Mouse (Mus musculus) C2C12 (cell line): ENCODE measurements at regions not wholly inside any gene's neighbourhood (a gene's known extent, or its start where the extent isn't known, plus 50 kb on each side); places are given as distances from the start of the nearest gene placed in this dataset.

Experiments
- H3K27me3 ChIP-seq: one replicate; pipeline ENCODE4 v1.6.1; 2011; ENCODE audit not compliant: control insufficient read depth, insufficient read depth, insufficient read length
- H3K36me3 ChIP-seq: one replicate; pipeline ENCODE4 v1.6.1; 2011; ENCODE audit not compliant: control insufficient read depth, insufficient read depth
- H3K4me3 ChIP-seq: one replicate; pipeline ENCODE4 v1.5.1; 2011; ENCODE audit warnings: mild to moderate bottlenecking, control low read depth; ENCODE audit not compliant: poor library complexity, insufficient read depth, severe bottlenecking
- H3K79me2 ChIP-seq: one replicate; pipeline ENCODE4 v1.6.1; 2011; ENCODE audit not compliant: control insufficient read depth, insufficient read depth
- H3K79me3 ChIP-seq: one replicate; pipeline ENCODE4 v1.6.1; 2011; ENCODE audit warnings: low read depth, control low read depth
- H3ac ChIP-seq: one replicate; pipeline ENCODE3; 2011; ENCODE audit warnings: low read depth; ENCODE audit not compliant: control insufficient read depth, insufficient read length
- CEBPB ChIP-seq: IDR thresholded peaks from one replicate; pipeline ENCODE4 v1.6.1; 2011; ENCODE audit warnings: low read depth, mild to moderate bottlenecking, control low read depth, moderate library complexity
- CTCF ChIP-seq: IDR thresholded peaks from one replicate; pipeline ENCODE4 v1.5.1; 2011; ENCODE audit not compliant: control insufficient read depth, insufficient read depth, insufficient read length
- FOSL1 ChIP-seq: IDR thresholded peaks from one replicate; pipeline ENCODE4 v1.8.0; 2011; ENCODE audit warnings: mild to moderate bottlenecking, low read length; ENCODE audit not compliant: poor library complexity, insufficient read depth, severe bottlenecking
- MAX ChIP-seq: IDR thresholded peaks from one replicate; pipeline ENCODE4 v1.6.1; 2011; ENCODE audit warnings: mild to moderate bottlenecking, control low read depth
- MYOD1 ChIP-seq: IDR thresholded peaks from one replicate; pipeline ENCODE4 v1.6.1; 2011; ENCODE audit warnings: low read depth; ENCODE audit not compliant: control insufficient read depth, insufficient read length
- MYOG ChIP-seq: IDR thresholded peaks from one replicate; pipeline ENCODE4 v1.6.1; 2011; ENCODE audit not compliant: control insufficient read depth, insufficient read length; ENCODE audit errors: extremely low read depth
- USF1 ChIP-seq: IDR thresholded peaks from one replicate; pipeline ENCODE4 v1.6.1; 2011; ENCODE audit warnings: low read depth, mild to moderate bottlenecking, control low read depth, moderate library complexity

DNA sequence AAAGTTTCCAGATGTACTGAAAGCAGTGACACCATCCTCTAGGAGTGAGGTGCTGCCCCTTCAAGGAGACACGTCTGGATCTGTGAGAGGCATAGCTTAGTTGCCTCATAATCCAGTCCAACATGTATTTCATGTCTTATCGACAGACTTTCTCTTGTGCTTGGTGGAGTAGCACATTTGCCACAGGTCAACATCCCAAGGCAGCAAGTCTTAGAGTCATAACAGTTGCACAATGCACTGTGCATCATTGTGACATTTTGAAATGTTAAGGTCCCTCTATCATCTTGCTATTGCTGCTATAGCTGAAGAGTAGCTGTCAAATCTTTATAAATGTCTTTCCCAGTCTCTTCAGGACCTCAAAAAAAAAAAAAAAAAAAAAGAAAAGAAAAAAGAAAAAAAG lies 905.6 kb downstream of the Gsdmc2 start:
- H3K36me3 ChIP-seq: no peaks in the 10 kb centered on the region
- no peaks in the 10 kb centered on the region for H3K79me3 ChIP-seq
- no peak overlapping the region for H3K4me3 ChIP-seq
- TF ChIP-seq CTCF: no peak
- TF ChIP-seq MYOG: no peak
- TF ChIP-seq MAX: no peak
- no peak for TF ChIP-seq MYOD1
- no peak for TF ChIP-seq FOSL1
- no peak overlapping the region for H3ac ChIP-seq
- no peaks in the 10 kb centered on the region for H3K79me2 ChIP-seq
- H3K27me3 ChIP-seq: no peaks in the 10 kb centered on the region

DNA sequence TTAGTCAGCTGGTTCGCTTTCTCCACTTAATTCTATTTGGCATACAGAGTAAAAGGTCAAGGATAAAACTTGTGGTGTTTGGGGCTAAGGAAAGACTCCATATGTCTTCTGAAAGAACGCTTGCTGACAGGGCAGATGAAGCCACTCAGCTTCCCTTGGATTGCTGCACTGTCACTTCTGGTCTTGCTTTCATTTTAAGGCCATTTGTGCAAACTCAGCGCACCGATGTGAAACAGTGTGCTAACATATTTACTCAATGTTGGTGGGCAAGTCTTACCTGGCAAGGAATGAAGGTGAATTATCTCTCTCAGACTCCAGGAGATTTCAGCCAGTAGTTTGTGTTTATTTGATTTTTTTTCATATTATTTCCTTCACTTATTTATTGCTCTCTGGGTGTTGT lies 907.2 kb downstream of the Gsdmc2 start:
- no peaks in the 10 kb centered on the region for H3K27me3 ChIP-seq
- no peak for TF ChIP-seq CEBPB
- TF ChIP-seq MYOD1: no peak
- TF ChIP-seq FOSL1: no peak
- TF ChIP-seq USF1: no peak
- no peak for TF ChIP-seq MAX
- TF ChIP-seq MYOG: no peak
- no peak for TF ChIP-seq CTCF
- H3ac ChIP-seq: no peak overlapping the region
- H3K36me3 ChIP-seq: no peaks in the 10 kb centered on the region
- H3K4me3 ChIP-seq: no peak overlapping the region
- H3K79me2 ChIP-seq: no peaks in the 10 kb centered on the region
- no peaks in the 10 kb centered on the region for H3K79me3 ChIP-seq

- Histone ChIP-seq H3K27me3 (no peaks in the 10 kb centered on the region), H3ac (no peak overlapping the region), H3K79me2 (no peaks in the 10 kb centered on the region), H3K79me3 (no peaks in the 10 kb centered on the region), H3K36me3 (no peaks in the 10 kb centered on the region), H3K4me3 (no peak overlapping the region)
- no peak for TF ChIP-seq CTCF
- peak; percentile 67 for TF ChIP-seq MYOD1
Observed at GRCm38 (mm10) chr15:62934522-62935189, 910.3 kb downstream of the Gsdmc2 start.

DNA sequence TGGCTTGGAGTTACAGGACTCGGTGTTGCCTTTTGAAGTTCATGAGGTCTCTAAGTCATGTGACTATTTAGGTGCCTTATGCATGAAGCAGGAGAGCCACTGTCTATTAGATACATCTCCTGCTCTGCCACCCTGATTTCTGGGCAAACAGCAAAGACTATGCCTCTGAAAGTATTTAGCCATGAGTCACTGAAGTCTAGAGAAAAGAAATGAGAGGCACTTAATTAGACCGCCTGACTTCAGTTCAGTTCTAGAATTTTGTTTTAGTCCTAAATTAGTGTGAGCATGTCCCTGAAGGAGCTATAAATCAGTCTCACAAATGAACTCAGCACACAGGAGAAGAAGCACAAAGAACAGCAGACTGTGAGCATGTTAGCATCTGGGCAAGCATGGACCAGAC lies 924.5 kb downstream of the Gsdmc2 start:
- TF ChIP-seq MYOD1 (no peak), CTCF (no peak), CEBPB (no peak), MYOG (no peak), USF1 (no peak), FOSL1 (no peak), MAX (no peak)
- H3K79me2 ChIP-seq: no peaks in the 10 kb centered on the region
- H3K79me3 ChIP-seq: no peaks in the 10 kb centered on the region
- no peak overlapping the region for H3ac ChIP-seq
- no peaks in the 10 kb centered on the region for H3K27me3 ChIP-seq
- no peak overlapping the region for H3K4me3 ChIP-seq
- no peaks in the 10 kb centered on the region for H3K36me3 ChIP-seq

DNA sequence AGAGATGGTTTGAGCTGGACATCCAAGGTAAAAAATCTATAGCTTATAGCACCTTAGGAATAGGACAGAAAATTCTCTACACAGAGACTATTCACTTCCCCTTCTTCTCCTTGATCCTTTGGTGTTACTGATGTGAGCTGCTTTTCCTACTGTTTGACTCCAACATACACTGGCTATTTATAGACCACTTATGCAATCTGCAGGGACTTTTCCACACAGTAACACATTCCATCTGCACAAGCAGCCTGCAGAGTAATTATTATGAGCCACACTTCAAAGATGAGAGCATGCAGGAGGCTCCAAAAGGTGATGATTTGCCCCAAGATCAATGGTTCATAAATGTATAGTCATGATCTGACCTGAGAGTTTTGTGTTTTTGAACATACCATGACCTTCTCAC lies 925.7 kb downstream of the Gsdmc2 start:
- Histone ChIP-seq H3K79me2 (no peaks in the 10 kb centered on the region), H3K36me3 (no peaks in the 10 kb centered on the region), H3K27me3 (no peaks in the 10 kb centered on the region), H3ac (no peak overlapping the region), H3K79me3 (no peaks in the 10 kb centered on the region), H3K4me3 (no peak overlapping the region)
- TF ChIP-seq CTCF: no peak
- no peak for TF ChIP-seq MAX
- TF ChIP-seq MYOG: no peak
- TF ChIP-seq MYOD1: no peak
- no peak for TF ChIP-seq USF1
- no peak for TF ChIP-seq CEBPB
- no peak for TF ChIP-seq FOSL1

- TF ChIP-seq MYOG: no peak
- no peak for TF ChIP-seq MAX
- Histone ChIP-seq H3K79me3 (no peaks in the 10 kb centered on the region), H3K79me2 (no peaks in the 10 kb centered on the region)
Observed at GRCm38 (mm10) chr15:62908379-62908778, 936.6 kb downstream of the Gsdmc2 start.

More at GRCm38 (mm10) chr15:62908379-62908778, 936.6 kb downstream of the Gsdmc2 start:
- Histone ChIP-seq H3K4me3 (no peak overlapping the region), H3K36me3 (no peaks in the 10 kb centered on the region), H3ac (no peak overlapping the region), H3K27me3 (no peaks in the 10 kb centered on the region)
